Mouse (Mus musculus): ENCODE results near the gene Disp1. TPM values are rescaled to one million over a fixed set of nuclear protein-coding genes. Genes with fewer than 3 reads are reported as not detected.

Disp1 gene
- total RNA-seq, 2 experiments from 2014 or later = 11.5 to 12.7 TPM

DNA sequence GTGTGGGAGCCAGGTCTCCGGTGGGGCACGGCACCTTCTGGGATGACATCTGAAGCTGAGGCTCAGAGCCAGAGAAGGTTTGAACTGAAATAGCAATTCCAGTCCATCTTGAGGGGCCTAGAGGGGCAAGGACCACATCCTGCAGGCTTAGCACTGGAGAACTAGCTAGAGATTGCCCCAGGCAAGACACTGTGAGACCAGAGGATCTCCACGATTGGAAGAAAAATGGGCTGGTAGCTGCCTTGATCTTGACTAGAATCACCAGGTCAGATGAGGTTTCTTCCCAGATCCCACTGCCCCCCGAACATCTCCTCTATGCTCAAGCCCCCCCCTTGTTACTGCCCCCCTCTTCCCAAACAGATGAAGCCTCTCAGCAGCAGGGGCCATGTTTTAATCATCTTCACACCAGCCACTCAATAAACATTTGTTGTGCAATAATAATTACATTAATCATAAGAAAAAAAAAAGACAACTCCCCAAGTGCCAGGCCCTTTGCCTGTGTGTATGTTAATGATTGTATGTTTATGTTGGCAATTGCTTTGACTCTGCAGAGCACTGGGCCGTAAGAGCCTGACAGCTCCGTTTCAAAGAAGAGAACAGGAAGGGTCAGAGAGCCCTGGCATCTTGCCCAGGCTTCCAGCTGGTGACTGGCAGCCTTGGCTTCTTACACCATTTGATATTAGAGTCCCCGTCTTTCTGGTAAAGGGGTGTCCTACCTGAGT lies 174.0 kb downstream of the Disp1 start:
- DNase-seq (ENCODE audit: low spot score in 2 of 2) = peak; percentile 40 to 45

DNA sequence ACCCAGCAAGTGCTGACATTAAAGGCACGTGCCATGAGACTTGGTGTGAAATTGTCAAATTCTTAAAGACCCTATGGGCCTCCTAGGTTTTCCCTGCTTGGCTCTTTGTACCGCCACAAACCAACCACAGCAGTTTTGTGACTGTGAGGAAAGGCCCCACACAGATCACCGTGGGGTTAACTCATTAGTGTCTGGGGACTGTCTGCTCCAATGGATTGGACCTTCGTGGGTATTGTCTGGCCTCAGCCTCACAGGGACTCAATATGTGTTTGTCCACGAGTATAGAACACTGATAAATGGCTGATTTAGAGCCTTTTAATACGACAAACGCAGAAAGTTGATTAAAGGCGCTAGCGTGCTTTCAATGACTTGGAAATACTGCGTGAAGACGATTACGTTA lies 175.2 kb downstream of the Disp1 start:
- DNase-seq (ENCODE audit: low spot score in 2 of 2) = no peak

DNA sequence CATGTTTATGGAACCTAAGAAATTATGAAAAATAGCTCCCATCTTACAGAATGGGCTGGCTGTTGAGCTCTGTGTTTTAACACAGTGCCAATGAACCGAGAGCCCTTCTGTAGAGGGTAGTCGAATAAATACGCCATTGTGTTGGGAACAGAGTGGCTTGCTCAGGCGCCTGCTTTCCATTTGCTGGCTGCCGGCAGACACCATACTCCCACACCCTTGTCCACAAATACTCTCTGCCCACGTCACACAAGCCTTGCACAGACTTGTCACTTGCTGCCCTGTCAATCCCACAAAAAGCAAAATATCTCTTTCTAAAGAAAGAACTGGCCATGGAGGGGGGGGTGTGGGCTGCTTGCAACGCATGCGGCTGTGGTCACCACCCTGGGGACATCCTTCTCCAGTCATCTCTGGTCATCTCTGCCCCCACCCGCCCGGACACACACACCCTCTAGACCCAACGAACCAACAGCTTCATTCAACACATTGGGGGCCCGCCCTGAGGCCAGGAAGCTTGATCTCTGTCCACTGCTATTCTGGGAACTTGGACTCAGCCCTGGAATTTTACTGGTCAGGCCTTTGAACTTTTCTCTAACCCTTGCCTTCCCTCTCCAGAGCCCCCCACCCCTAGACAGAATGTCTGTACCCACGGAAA lies 178.0 kb downstream of the Disp1 start:
- no peak for DNase-seq (ENCODE audit: low spot score in 2 of 2)

DNA sequence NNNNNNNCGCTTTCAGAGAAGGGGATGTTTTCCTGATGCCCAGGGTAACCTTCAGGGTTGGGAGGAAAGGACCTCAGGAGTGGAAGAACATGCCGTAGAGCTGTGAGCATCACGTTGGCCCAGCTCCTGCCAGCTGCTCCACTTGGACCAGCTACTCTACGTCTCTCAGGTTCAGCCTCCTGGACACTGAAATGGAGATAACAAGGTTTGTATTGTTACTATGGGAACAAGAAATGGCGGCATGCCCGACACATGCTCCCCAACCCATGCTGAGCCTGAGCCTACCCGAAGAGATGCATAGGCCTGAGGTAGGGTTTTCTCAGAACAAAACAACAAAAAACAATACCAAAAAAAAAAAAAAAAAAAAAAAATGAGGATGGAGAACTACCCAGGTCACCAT lies 179.6 kb downstream of the Disp1 start:
- no peak for DNase-seq (ENCODE audit: low spot score in 2 of 2)

DNA sequence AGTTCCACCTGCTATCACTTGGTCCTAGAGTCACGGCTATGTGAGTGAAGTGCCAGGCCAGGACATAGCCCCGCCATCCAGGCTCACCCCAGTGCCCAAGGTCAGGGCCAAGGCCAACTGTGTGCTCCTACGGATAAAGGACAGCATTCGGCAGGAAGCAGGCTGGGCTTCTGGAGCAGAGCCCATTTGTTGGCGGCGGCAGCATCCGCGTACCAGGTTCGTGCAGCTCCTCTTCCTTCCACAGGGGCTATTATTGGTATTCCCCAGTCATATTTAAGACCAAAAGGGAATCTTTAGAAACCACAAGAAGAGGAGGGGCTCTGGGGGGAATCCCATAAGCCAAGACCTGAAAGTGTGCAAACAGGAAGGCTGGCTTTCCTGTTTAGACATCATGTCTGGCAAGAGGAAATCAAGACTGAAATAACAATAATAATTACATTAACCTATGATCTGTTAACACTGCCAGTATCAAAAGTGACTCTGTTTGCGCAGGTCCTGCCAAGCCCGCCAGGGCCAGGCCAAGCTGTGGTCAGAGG lies 180.4 kb downstream of the Disp1 start:
- peak in 1 of 2 experiments; percentile 36 for DNase-seq (ENCODE audit: low spot score in 2 of 2)

DNA sequence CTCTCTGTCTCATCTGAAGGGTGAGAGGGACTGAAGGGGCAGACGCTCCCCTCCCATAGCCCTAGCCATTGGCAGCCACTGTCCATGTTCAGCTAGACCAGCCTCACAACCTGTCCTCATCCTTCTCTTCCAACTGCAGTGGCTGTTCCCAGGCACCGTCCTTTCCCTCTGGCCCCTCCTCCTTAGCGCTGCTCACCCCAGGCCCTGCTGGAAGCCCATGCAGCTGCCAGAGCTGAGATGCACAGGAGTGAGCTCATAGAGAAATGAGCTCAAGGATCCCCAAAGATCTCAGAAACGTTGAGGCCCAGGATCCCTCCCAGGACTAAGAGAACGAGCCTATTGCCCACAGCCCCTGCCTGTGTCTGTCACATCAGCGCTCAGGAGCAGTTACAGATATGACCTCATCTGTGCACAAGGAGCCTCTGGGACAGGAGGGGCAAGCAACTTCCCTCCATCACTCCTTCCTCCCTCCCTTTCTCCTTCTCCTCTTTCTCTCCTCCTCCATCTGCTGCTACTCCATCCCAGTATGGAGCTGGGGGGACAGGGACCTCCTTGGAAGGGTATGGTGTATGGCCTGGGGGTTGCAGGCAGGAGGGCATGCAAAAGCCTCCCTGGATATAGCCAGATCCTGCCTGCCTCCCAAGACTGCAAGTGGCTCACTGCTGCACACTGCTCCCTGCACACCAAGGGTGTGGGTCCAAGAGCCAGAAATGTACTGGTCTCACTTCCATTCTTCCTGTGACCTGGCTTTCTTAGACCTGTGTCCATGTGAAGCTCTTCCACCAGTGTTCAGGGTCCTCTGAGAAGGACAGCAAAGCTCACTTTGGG lies 181.2 kb downstream of the Disp1 start:
- DNase-seq (ENCODE audit: low spot score in 2 of 2) = no peak

DNA sequence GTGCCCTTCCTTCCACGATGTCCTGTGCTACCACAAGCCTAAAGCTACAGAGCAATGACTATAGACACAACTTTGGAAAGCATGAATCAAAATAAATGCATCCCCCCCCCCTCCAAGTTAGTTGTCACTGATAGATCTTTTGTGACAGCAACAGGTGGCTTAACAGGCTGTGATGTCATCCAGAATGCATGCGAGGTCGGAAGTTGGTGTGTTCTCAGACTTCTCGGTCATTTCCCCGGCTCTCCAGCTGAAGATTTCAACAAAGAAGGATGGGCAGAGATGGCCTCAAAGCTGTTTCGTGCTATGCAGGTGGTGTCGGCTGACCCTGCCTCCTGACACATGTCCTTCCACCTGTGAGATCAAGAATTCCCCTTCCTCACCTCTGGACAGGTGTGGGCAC lies 181.9 kb downstream of the Disp1 start:
- DNase-seq (ENCODE audit: low spot score in 2 of 2) = no peak

Small RNA genes within 50 kb of the gene (microRNA-seq; reads per million reads assigned to microRNA genes)
- gene Gm24975 (ENCODE audit: borderline number of aligned reads in 2 of 2) = 0 reads per million in 2 experiments

Other genes starting within 250 kb of the Disp1 start
- 10 to 100 TPM; 52.7 to 57.8 TPM for gene Aida, start 75.1 kb upstream of the Disp1 start, total RNA-seq (2021)
- gene Brox, start 75.7 kb upstream of the Disp1 start, total RNA-seq (2021) = 10 to 100 TPM; 44.2 to 57.0 TPM
- gene Mia3, start 148.0 kb upstream of the Disp1 start, total RNA-seq (2021) = 100 to 1,000 TPM; 189 to 209 TPM
- gene Taf1a, start 167.5 kb upstream of the Disp1 start, total RNA-seq (2021) = 10 to 100 TPM; 22.3 to 29.7 TPM
- gene Hhipl2, start 196.7 kb upstream of the Disp1 start, total RNA-seq (2021) = not detected